Mouse (Mus musculus) embryonic fibroblast, embryonic 13.5 days (primary cell): ENCODE data around the gene Sult2b1.

ENCODE experiments used
- CTCF ChIP-seq: IDR thresholded peaks from 2 replicates; pipeline ENCODE4 v1.5.1; 2011; ENCODE audit warnings: mild to moderate bottlenecking, control low read depth, low read length, moderate library complexity, borderline replicate concordance; ENCODE audit not compliant: insufficient read depth
- POLR2A ChIP-seq: IDR thresholded peaks from 2 replicates; pipeline ENCODE4 v1.6.1; 2011; ENCODE audit warnings: low read depth, mild to moderate bottlenecking, control low read depth, low read length, moderate library complexity

DNA sequence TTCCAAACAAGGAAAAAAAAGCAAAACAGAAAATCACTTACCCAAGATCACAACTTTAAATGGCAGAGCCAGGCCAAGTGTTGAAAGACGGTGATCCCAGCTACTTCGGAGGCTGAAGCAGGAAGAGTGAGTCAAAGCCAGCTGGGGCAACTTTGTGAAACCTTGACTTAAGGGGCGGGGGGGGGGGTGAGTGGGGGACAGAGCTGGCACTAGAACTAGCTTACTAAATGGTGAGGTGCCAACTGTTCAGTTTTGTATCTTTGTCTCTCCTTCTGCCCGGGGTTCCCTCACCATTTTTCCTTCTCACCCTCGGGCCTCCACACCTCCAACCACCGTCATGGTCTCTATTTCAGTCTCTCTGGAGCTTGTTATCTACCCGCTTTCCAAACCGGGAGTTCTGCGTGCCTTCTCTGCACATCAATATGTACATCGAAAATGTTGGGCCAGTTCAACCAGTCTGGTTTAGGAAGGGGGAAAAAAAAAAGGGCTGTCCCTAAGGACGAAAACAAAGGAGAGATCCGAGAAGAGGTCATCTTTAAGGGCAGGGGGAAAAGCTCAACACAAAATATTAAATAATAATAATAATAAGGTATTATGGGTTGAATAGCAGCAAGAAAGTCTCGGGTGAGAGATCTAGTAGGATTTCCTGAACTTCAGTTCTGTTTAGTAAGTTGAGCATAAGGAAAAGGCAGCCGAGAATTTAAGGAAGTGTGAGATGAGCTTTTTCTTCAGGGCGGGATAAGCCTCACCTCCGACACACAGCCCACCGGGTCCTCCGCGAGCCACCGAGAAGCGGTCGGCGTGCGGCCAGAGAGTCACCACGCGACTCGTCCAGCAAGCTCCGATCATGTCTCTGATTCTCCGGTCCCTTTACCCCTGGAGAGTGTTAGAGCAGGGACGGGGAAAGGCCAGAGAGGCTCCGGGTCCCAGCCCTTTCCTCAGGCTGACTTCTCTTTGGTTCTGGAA, 67.2 kb downstream of the Sult2b1 start:
- TF ChIP-seq CTCF (no peak), POLR2A (no peak)
